Mouse (Mus musculus): ENCODE results near the gene Fau. TPM values are rescaled to one million over a fixed set of nuclear protein-coding genes. Genes with fewer than 3 reads are reported as not detected.

Gene Fau
- polyA plus RNA-seq, 1 experiment from 2014 or later = 709 TPM

- peaks cover 46% of the 10 kb centered on the region for H3K4me1 ChIP-seq
- peaks cover 16% of the 10 kb centered on the region for H3K36me3 ChIP-seq
- WGBS = 88% methylated on average over 6 of the region's 6 CpGs
- ATAC-seq (ENCODE audit: borderline replicate concordance, extremely low read depth, low FRiP score, low TSS enrichment) = no peak
- H3K27ac ChIP-seq = no peak overlapping the region
- H3K4me3 ChIP-seq = 0 out of 2 replicates have a peak overlapping the region, but pooled peaks have one; percentile 90
- no peaks in the 10 kb centered on the region for H3K9me3 ChIP-seq
- H3K9ac ChIP-seq = no peak overlapping the region
- no peaks in the 10 kb centered on the region for H3K27me3 ChIP-seq
- peak overlapping the region; percentile 92; the same call in 1 of the 2 replicates for H3K4me2 ChIP-seq
Measured at GRCm38 (mm10) chr19:6063081-6063480, 5.4 kb downstream of the Fau start.

DNA sequence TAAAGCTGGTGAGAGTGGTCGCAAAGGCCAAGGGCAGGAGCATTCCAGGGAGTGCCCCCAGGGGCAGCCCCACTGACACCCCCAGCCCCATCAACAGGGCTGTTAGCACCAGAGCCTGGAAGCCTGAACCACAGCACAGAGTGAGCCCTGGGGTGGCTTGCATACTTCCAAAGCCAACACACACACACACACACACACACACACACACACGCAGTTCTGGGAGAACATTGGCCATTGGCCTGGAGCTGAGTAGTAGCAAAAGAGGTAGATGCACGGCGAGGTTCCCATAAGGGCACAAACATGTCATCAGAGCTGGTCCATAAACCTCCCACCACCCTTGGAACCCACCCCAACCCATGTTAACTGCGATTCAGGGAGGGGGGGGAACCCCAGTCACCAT, 8.9 kb downstream of the Fau start:
- no peak for ATAC-seq (ENCODE audit: borderline replicate concordance, extremely low read depth, low FRiP score, low TSS enrichment)
- Histone ChIP-seq H3K27ac (peak overlapping the region; percentile 54; the same call in 1 of the 2 replicates), H3K27me3 (no peaks in the 10 kb centered on the region), H3K9ac (peak overlapping the region; percentile 52), H3K4me2 (peak overlapping the region; percentile 96), H3K4me1 (peaks cover 34% of the 10 kb centered on the region), H3K36me3 (peaks cover 29% of the 10 kb centered on the region), H3K9me3 (no peaks in the 10 kb centered on the region), H3K4me3 (peak overlapping the region; percentile 50)
- WGBS = 28% methylated on average over 5 of the region's 5 CpGs

- no peaks in the 10 kb centered on the region for H3K9me3 ChIP-seq
- peaks cover 29% of the 10 kb centered on the region for H3K4me1 ChIP-seq
- peak overlapping the region; percentile 54 for H3K27ac ChIP-seq
- H3K4me2 ChIP-seq = peak overlapping the region; percentile 96
- peak overlapping the region; percentile 52 for H3K9ac ChIP-seq
- peak; percentile 36; the same call in 1 of the 2 replicates for ATAC-seq (ENCODE audit: borderline replicate concordance, extremely low read depth, low FRiP score, low TSS enrichment)
- H3K27me3 ChIP-seq = no peaks in the 10 kb centered on the region
- WGBS = under 1% methylated on average over 30 of the region's 30 CpGs
- peak overlapping the region; percentile 50 for H3K4me3 ChIP-seq
- H3K36me3 ChIP-seq = peaks cover 29% of the 10 kb centered on the region
Measured at GRCm38 (mm10) chr19:6067011-6067723, 9.5 kb downstream of the Fau start.

DNA sequence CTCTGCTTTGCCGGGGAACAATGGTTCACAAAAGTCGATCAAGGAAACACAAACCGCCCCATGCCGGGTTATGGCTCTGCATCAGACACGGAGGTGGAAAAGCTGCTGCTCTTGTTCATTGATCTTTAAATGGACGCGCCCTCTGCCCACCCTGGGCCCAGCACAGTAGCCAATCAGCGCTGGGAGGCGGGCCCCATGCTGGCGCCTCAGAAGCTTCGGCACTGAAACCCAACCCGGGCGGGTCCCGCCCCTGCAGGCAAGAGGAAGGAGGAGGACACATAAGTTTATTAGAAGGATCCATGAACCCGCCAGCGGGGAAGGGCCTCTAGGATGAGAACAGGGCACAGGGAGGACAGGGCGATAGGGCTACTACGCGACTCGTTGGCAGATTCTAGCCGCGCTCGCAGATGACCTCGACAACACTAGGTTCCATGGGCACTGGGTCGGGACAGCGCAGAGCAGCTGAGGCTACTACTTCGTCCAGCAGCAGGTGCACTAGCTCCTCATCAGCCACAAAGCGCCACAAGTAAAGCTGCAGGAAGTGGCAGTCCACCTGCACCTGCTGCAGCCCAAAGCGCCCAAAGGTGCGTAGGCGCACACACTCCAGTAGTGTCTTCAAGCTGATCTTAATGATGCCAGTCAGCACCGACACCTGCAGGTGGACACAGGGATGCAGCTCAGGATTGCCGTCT, 10.2 kb downstream of the Fau start, which contains the start of gene Tm7sf2:
Gene Tm7sf2, minus strand, starts transcription at position 650 of the 692 bp plus-strand sequence.
- H3K9ac ChIP-seq = peak within 1 kb of the TSS; percentile 52
- H3K9me3 ChIP-seq = no peaks in the 10 kb centered on the region
- WGBS = 9% methylated on average over 33 of the region's 33 CpGs
- peak; percentile 92 for ATAC-seq (ENCODE audit: borderline replicate concordance, extremely low read depth, low FRiP score, low TSS enrichment)
- peaks cover 29% of the 10 kb centered on the region for H3K36me3 ChIP-seq
- H3K4me1 ChIP-seq = peaks cover 22% of the 10 kb centered on the region
- peak within 1 kb of the TSS; percentile 50 for H3K4me3 ChIP-seq
- no peaks in the 10 kb centered on the region for H3K27me3 ChIP-seq
- peak within 1 kb of the TSS; percentile 54 for H3K27ac ChIP-seq
- H3K4me2 ChIP-seq = peak within 1 kb of the TSS; percentile 96

GRCm38 (mm10) chr19:6068951-6069350, 11.3 kb downstream of the Fau start:
- ATAC-seq (ENCODE audit: borderline replicate concordance, extremely low read depth, low FRiP score, low TSS enrichment) = no peak
- peaks cover 20% of the 10 kb centered on the region for H3K4me1 ChIP-seq
- no peaks in the 10 kb centered on the region for H3K27me3 ChIP-seq
- H3K9ac ChIP-seq = no peak overlapping the region
- no peak overlapping the region for H3K4me3 ChIP-seq
- no peak overlapping the region for H3K4me2 ChIP-seq
- H3K27ac ChIP-seq = no peak overlapping the region
- H3K9me3 ChIP-seq = no peaks in the 10 kb centered on the region
- H3K36me3 ChIP-seq = peaks cover 29% of the 10 kb centered on the region
- WGBS = 80% methylated on average over 4 of the region's 4 CpGs

GRCm38 (mm10) chr19:6069851-6070250, 12.2 kb downstream of the Fau start:
- no peaks in the 10 kb centered on the region for H3K27me3 ChIP-seq
- H3K4me3 ChIP-seq = no peak overlapping the region
- H3K27ac ChIP-seq = no peak overlapping the region
- no peak overlapping the region for H3K4me2 ChIP-seq
- peaks cover 20% of the 10 kb centered on the region for H3K4me1 ChIP-seq
- peaks cover 29% of the 10 kb centered on the region for H3K36me3 ChIP-seq
- no peak overlapping the region for H3K9ac ChIP-seq
- WGBS = 87% methylated on average over 10 of the region's 10 CpGs
- no peaks in the 10 kb centered on the region for H3K9me3 ChIP-seq
- ATAC-seq (ENCODE audit: borderline replicate concordance, extremely low read depth, low FRiP score, low TSS enrichment) = no peak

- no peaks in the 10 kb centered on the region for H3K27me3 ChIP-seq
- 85% methylated on average over 31 of the region's 31 CpGs for WGBS
- no peaks in the 10 kb centered on the region for H3K9me3 ChIP-seq
- no peak for ATAC-seq (ENCODE audit: borderline replicate concordance, extremely low read depth, low FRiP score, low TSS enrichment)
- no peak overlapping the region for H3K9ac ChIP-seq
- H3K27ac ChIP-seq = no peak overlapping the region
- H3K4me3 ChIP-seq = no peak overlapping the region
- no peak overlapping the region for H3K4me2 ChIP-seq
- peaks cover 20% of the 10 kb centered on the region for H3K4me1 ChIP-seq
- peaks cover 29% of the 10 kb centered on the region for H3K36me3 ChIP-seq
Measured at GRCm38 (mm10) chr19:6070571-6071250, 13.1 kb downstream of the Fau start.

GRCm38 (mm10) chr19:6071261-6071660, 13.6 kb downstream of the Fau start:
- ATAC-seq (ENCODE audit: borderline replicate concordance, extremely low read depth, low FRiP score, low TSS enrichment) = no peak
- H3K4me1 ChIP-seq = peaks cover 24% of the 10 kb centered on the region
- WGBS = 89% methylated on average over 19 of the region's 19 CpGs
- no peak overlapping the region for H3K4me3 ChIP-seq
- H3K27ac ChIP-seq = no peak overlapping the region
- no peak overlapping the region for H3K9ac ChIP-seq
- no peaks in the 10 kb centered on the region for H3K9me3 ChIP-seq
- peaks cover 29% of the 10 kb centered on the region for H3K36me3 ChIP-seq
- H3K4me2 ChIP-seq = no peak overlapping the region
- H3K27me3 ChIP-seq = no peaks in the 10 kb centered on the region

DNA sequence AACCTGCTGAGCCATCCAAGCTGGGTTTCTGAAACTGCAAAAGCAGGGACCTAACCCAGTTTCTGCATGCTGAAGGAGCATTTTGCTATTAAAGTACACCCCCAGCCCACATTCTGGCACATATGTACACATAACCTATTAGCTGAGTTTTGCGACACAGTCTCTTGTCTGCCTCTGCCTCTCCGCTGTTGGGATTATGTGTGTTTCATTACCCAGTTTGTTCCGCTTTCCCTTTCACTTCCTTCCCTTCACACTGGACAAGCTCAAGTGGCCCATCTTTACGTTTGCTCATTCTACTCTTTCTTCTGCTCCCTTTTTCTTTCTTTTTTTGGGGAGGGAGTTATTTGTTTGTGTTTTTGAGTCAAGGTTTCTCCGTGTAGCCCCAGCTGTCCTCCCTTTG, 16.2 kb downstream of the Fau start:
- ATAC-seq (ENCODE audit: borderline replicate concordance, extremely low read depth, low FRiP score, low TSS enrichment) = no peak
- Histone ChIP-seq H3K4me1 (peaks cover 16% of the 10 kb centered on the region), H3K27me3 (no peaks in the 10 kb centered on the region), H3K36me3 (peaks cover 27% of the 10 kb centered on the region), H3K4me3 (no peak overlapping the region), H3K4me2 (no peak overlapping the region), H3K9ac (no peak overlapping the region), H3K27ac (no peak overlapping the region), H3K9me3 (no peaks in the 10 kb centered on the region)
- 90% methylated on average over 5 of the region's 5 CpGs for WGBS

DNA sequence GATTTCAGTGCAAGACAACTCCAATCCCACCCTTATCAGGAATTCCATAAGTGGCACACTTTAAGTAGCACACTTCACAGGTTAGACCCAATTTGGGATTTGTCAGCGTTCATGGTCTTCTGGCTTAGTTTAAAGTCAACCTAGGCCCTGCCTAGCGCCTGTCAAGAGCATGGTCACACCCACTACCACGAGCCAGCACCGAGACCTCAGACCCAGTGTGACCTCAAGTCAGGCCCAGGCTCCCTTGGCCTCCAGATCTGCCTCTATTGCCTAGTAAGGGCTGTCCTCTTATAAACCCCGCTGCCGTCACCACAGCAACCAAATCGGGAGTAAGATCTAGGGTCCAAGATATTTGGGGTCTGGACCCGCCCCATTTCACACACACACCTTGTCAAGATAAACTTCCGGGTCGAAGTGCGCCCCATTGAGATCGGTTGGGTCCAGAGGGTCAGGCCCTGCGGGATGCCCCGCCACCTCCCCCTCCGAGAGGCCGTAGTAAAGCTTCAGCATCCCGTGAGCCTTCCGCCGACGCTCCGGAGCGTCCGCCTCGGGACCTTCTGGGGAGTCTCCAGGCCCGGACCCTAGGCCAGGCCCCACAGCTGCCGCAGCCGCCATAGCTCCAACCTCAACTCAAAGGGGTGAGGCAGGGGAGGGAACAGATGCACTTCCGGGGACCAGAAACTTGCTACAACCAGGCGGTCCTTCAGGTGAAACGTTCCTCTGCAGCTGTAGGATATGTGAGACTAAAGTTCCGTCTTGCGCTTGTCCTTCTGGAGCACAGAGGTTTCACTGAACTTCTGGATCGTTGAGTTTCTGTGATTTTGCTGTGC, 19.1 kb downstream of the Fau start, which contains the start of gene Vps51:
Gene Vps51, minus strand, starts transcription at position 668 of the 830 bp plus-strand sequence.
- Histone ChIP-seq H3K4me3 (peak within 1 kb of the TSS; percentile 76), H3K27me3 (no peaks in the 10 kb centered on the region), H3K4me2 (peak within 1 kb of the TSS; percentile 67), H3K27ac (peak within 1 kb of the TSS; percentile 87), H3K4me1 (peaks cover 16% of the 10 kb centered on the region), H3K36me3 (peaks cover 19% of the 10 kb centered on the region), H3K9ac (peak within 1 kb of the TSS; percentile 79), H3K9me3 (no peaks in the 10 kb centered on the region)
- ATAC-seq (ENCODE audit: borderline replicate concordance, extremely low read depth, low FRiP score, low TSS enrichment) = peak; percentile 81
- under 1% methylated on average over 33 of the region's 33 CpGs for WGBS

GRCm38 (mm10) chr19:6079983-6080480, 22.4 kb downstream of the Fau start, which contains the start of gene Tmem262:
TSS of gene Tmem262 (plus strand) at chr19:6080033.
- WGBS = 88% methylated on average over 12 of the region's 12 CpGs
- Histone ChIP-seq H3K36me3 (peaks cover 28% of the 10 kb centered on the region), H3K9ac (no peak within 1 kb of the TSS)

More at GRCm38 (mm10) chr19:6079983-6080480, 22.4 kb downstream of the Fau start, which contains the start of gene Tmem262:
- Histone ChIP-seq H3K9me3 (no peaks in the 10 kb centered on the region), H3K4me1 (peaks cover 26% of the 10 kb centered on the region), H3K27ac (no peak within 1 kb of the TSS), H3K4me2 (no peak within 1 kb of the TSS), H3K27me3 (no peaks in the 10 kb centered on the region), H3K4me3 (no peak within 1 kb of the TSS)
- ATAC-seq (ENCODE audit: borderline replicate concordance, extremely low read depth, low FRiP score, low TSS enrichment) = no peak

All from lung, embryonic 15.5 days (tissue).